Mouse (Mus musculus): ENCODE measurements around the gene Ccr4. TPM values are rescaled to one million over a fixed set of nuclear protein-coding genes. Genes with fewer than 3 reads are reported as not detected.

Gene Ccr4
- 88.6 and 94.5 TPM in 2 replicates for polyA plus RNA-seq (2012; rRNA removed)

DNA sequence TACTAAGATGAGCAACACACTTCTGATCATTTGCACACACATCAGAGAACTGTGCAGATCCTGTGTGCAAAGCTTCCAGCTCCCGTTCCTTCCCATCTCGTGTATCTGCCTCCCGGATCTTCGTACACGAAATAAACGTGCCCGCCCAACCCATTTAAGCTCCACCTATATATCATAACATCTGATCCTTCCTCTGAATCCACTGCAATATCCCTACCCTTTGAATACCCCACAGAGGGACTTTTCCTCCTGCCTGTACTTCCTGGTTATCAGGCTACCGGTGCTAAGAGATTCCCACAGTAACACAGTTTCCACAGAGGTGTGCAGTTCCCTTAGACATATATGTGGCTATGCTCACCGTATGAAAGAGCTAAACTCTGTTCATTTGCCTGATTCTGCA, at the start of gene Ccr4:
TSS of gene Ccr4 (minus strand) at position 101 of the 400 bp plus-strand sequence.
- Histone ChIP-seq H3K27ac (ENCODE audit: control insufficient read depth, insufficient read depth, low read length) (no peak within 1 kb of the TSS), H3K36me3 (ENCODE audit: control insufficient read depth, insufficient read depth, low read length) (no peaks in the 10 kb centered on the region), H3K4me3 (ENCODE audit: control insufficient read depth, insufficient read depth, low read length) (no peak within 1 kb of the TSS), H3K4me1 (replicated peaks; ENCODE audit: control insufficient read depth, insufficient read depth, low read length) (peaks cover 11% of the 10 kb centered on the region), H3K27me3 (ENCODE audit: control insufficient read depth, insufficient read depth, low read length) (no peaks in the 10 kb centered on the region)
- no peak for TF ChIP-seq POLR2A (IDR thresholded peaks at IDR 0.05; ENCODE audit: control insufficient read depth, extremely low read depth, insufficient read depth, low read length, poor library complexity)
- no peak for TF ChIP-seq CTCF (IDR thresholded peaks at IDR 0.05; ENCODE audit: borderline replicate concordance, control insufficient read depth, extremely low read depth, insufficient read depth, low read length, poor library complexity)
- no peak for DNase-seq
- 94% methylated on average over 9 of the region's 9 CpGs for WGBS

DNA sequence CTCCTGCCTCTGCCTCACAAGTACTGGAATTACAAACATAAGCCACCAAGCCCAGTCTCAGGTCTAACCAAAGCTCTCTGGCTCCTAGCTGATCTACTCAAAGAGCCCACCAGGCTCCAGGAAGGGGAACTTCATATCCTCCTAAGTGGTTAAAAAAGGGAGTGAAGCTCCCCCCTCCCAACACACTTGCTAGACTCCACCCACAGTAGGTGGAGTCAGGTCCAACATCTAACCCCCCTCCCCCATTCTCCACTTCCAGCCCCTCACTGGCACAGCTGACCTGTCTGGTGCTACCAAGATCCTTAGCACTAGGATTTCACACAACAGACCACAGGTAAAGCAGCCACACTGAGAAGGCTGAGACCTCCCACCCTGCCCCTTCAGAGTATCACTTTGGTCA, 49.1 kb upstream of the Ccr4 start:
- Histone ChIP-seq H3K4me3 (ENCODE audit: control insufficient read depth, insufficient read depth, low read length) (no peak overlapping the region), H3K4me1 (replicated peaks; ENCODE audit: control insufficient read depth, insufficient read depth, low read length) (peaks cover 7% of the 10 kb centered on the region; the same call in 1 of the 2 replicates), H3K27me3 (ENCODE audit: control insufficient read depth, insufficient read depth, low read length) (peaks cover 3% of the 10 kb centered on the region; the same call in 1 of the 2 replicates), H3K36me3 (ENCODE audit: control insufficient read depth, insufficient read depth, low read length) (no peaks in the 10 kb centered on the region), H3K27ac (ENCODE audit: control insufficient read depth, insufficient read depth, low read length) (no peak overlapping the region)
- DNase-seq, result no peak
- TF ChIP-seq POLR2A (IDR thresholded peaks at IDR 0.05; ENCODE audit: control insufficient read depth, extremely low read depth, insufficient read depth, low read length, poor library complexity), result no peak
- TF ChIP-seq CTCF (IDR thresholded peaks at IDR 0.05; ENCODE audit: borderline replicate concordance, control insufficient read depth, extremely low read depth, insufficient read depth, low read length, poor library complexity), result no peak

DNA sequence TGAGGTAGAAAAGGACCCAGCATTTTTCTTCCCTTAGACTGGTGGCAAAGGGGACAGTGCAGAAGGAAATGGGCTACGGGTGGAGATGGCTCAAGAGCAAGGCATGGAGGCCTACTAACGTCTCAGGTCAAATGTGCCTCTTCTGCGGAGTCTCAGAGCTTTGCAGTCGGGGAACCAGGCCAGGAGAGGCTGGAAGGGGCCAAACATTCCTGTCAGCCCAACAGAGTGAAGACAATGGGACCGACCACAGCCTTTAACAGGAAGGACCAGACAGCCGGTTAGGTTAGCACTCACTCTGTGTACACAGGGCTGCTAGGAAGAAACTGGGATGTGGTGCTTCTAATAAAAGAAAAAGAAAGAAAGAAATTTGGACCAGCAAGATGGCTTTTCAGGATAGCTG, 45.3 kb upstream of the Ccr4 start:
- no peak overlapping the region for H3K4me3 ChIP-seq (ENCODE audit: control insufficient read depth, insufficient read depth, low read length)
- no peak for TF ChIP-seq CTCF (IDR thresholded peaks at IDR 0.05; ENCODE audit: borderline replicate concordance, control insufficient read depth, extremely low read depth, insufficient read depth, low read length, poor library complexity)
- TF ChIP-seq POLR2A (IDR thresholded peaks at IDR 0.05; ENCODE audit: control insufficient read depth, extremely low read depth, insufficient read depth, low read length, poor library complexity), result no peak
- DNase-seq, result no peak
- no peaks in the 10 kb centered on the region for H3K27me3 ChIP-seq (ENCODE audit: control insufficient read depth, insufficient read depth, low read length)
- no peaks in the 10 kb centered on the region for H3K36me3 ChIP-seq (ENCODE audit: control insufficient read depth, insufficient read depth, low read length)
- 97% methylated on average over 6 of the region's 6 CpGs for WGBS
- H3K27ac ChIP-seq (ENCODE audit: control insufficient read depth, insufficient read depth, low read length), result no peak overlapping the region
- H3K4me1 ChIP-seq (replicated peaks; ENCODE audit: control insufficient read depth, insufficient read depth, low read length), result peaks cover 36% of the 10 kb centered on the region

DNA sequence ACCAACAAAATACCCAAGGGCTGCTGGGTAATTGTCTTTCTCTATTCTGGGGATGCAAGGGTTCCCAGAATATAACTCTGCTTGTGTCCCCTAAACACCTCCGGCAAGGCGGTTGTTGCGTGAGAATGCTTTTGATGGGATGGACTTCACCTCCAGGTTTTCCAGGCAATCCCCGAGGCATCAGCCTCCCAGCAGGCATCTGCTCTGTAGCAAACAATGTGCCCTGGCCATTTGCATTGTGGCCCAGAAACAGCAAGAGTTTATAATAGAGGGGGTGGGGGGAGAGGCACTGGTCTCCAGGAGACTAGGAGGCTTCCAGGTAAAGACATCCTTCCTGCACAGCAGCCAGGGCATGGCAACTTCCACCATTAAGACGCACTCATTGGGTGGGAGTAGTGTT, 44.4 kb upstream of the Ccr4 start:
- Histone ChIP-seq H3K4me3 (ENCODE audit: control insufficient read depth, insufficient read depth, low read length) (no peak overlapping the region), H3K4me1 (replicated peaks; ENCODE audit: control insufficient read depth, insufficient read depth, low read length) (peaks cover 42% of the 10 kb centered on the region), H3K36me3 (ENCODE audit: control insufficient read depth, insufficient read depth, low read length) (no peaks in the 10 kb centered on the region), H3K27me3 (ENCODE audit: control insufficient read depth, insufficient read depth, low read length) (no peaks in the 10 kb centered on the region), H3K27ac (ENCODE audit: control insufficient read depth, insufficient read depth, low read length) (no peak overlapping the region)
- TF ChIP-seq POLR2A (IDR thresholded peaks at IDR 0.05; ENCODE audit: control insufficient read depth, extremely low read depth, insufficient read depth, low read length, poor library complexity), result no peak
- TF ChIP-seq CTCF (IDR thresholded peaks at IDR 0.05; ENCODE audit: borderline replicate concordance, control insufficient read depth, extremely low read depth, insufficient read depth, low read length, poor library complexity), result no peak
- WGBS, result 98% methylated on average over 5 of the region's 5 CpGs
- DNase-seq, result no peak

DNA sequence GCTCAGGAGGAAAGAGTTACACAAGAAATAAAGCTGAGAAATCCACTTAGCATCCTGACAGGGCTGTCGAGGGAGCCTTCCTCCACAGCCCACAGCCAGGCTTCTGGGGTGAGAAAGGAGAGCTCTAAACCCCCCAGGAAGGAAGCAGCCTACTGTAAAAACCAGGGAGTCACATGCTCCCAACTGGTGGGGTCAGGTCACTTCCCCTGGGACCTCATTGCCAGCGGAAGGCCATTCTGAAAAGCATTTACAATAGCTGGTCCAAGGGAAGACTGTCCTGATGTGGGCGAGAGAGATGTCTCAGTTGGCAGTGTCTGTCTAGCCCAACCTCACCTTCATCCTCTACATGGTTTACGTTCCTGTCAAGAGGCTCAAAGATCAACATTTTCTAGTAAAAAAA, 43.8 kb upstream of the Ccr4 start:
- Histone ChIP-seq H3K4me1 (replicated peaks; ENCODE audit: control insufficient read depth, insufficient read depth, low read length) (peaks cover 42% of the 10 kb centered on the region), H3K36me3 (ENCODE audit: control insufficient read depth, insufficient read depth, low read length) (no peaks in the 10 kb centered on the region), H3K27ac (ENCODE audit: control insufficient read depth, insufficient read depth, low read length) (no peak overlapping the region), H3K4me3 (ENCODE audit: control insufficient read depth, insufficient read depth, low read length) (no peak overlapping the region), H3K27me3 (ENCODE audit: control insufficient read depth, insufficient read depth, low read length) (no peaks in the 10 kb centered on the region)
- 70% methylated on average over 4 of the region's 4 CpGs for WGBS
- no peak for DNase-seq
- TF ChIP-seq POLR2A (IDR thresholded peaks at IDR 0.05; ENCODE audit: control insufficient read depth, extremely low read depth, insufficient read depth, low read length, poor library complexity) (no peak), CTCF (IDR thresholded peaks at IDR 0.05; ENCODE audit: borderline replicate concordance, control insufficient read depth, extremely low read depth, insufficient read depth, low read length, poor library complexity) (no peak)

DNA sequence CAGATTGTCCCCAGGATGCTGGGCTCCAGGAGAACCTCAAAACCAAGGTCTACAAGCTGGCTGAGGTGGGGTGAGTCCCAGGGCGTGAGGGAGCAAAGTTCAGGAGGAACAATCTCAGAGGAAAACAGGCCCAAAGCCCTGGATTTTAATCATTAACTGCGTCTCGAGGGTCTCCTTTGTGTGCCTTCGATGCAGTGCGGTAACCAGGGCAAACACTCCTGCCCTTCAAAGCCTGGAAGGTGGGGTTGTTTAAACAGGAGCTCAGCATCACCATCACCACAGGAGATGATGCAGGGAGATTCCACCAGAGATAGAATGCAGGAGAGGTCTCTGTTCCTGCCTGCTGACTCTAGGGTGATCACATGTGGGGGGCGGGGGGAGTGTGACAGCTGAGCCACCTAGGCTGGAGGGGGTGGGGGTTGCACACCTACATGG, 42.9 kb upstream of the Ccr4 start:
- 46% methylated on average over 6 of the region's 6 CpGs for WGBS
- no peaks in the 10 kb centered on the region for H3K27me3 ChIP-seq (ENCODE audit: control insufficient read depth, insufficient read depth, low read length)
- peaks cover 42% of the 10 kb centered on the region for H3K4me1 ChIP-seq (replicated peaks; ENCODE audit: control insufficient read depth, insufficient read depth, low read length)

DNA sequence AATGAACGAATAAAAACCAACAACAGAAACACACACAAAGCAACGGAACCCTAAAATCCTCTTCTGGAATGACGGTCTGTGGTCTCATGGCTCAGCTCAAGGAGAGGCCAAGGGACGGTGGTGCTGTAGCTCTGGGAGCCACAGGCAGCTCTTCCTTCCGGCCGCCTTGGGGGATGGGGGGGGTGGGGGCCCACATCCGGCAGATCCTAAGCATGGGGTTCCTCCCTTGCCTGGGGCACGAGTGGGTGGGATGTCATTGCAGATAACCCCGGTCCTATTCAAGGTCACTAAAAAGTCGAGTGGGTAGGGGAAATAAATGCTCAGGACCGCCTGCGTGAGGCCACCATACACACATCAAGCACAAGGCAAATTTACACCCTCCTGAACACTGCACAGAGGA, 42.0 kb upstream of the Ccr4 start:
- Histone ChIP-seq H3K27me3 (ENCODE audit: control insufficient read depth, insufficient read depth, low read length) (no peaks in the 10 kb centered on the region), H3K36me3 (ENCODE audit: control insufficient read depth, insufficient read depth, low read length) (no peaks in the 10 kb centered on the region), H3K4me1 (replicated peaks; ENCODE audit: control insufficient read depth, insufficient read depth, low read length) (peaks cover 38% of the 10 kb centered on the region), H3K4me3 (ENCODE audit: control insufficient read depth, insufficient read depth, low read length) (no peak overlapping the region), H3K27ac (ENCODE audit: control insufficient read depth, insufficient read depth, low read length) (no peak overlapping the region)
- TF ChIP-seq CTCF (IDR thresholded peaks at IDR 0.05; ENCODE audit: borderline replicate concordance, control insufficient read depth, extremely low read depth, insufficient read depth, low read length, poor library complexity), result no peak
- TF ChIP-seq POLR2A (IDR thresholded peaks at IDR 0.05; ENCODE audit: control insufficient read depth, extremely low read depth, insufficient read depth, low read length, poor library complexity), result no peak
- peak; percentile 33 for DNase-seq
- 24% methylated on average over 12 of the region's 12 CpGs for WGBS

More for the DNA sequence above, 42.9 kb upstream of the Ccr4 start:
- no peaks in the 10 kb centered on the region for H3K36me3 ChIP-seq (ENCODE audit: control insufficient read depth, insufficient read depth, low read length)
- H3K27ac ChIP-seq (ENCODE audit: control insufficient read depth, insufficient read depth, low read length), result no peak overlapping the region
- no peak for DNase-seq
- TF ChIP-seq CTCF (IDR thresholded peaks at IDR 0.05; ENCODE audit: borderline replicate concordance, control insufficient read depth, extremely low read depth, insufficient read depth, low read length, poor library complexity), result no peak
- no peak for TF ChIP-seq POLR2A (IDR thresholded peaks at IDR 0.05; ENCODE audit: control insufficient read depth, extremely low read depth, insufficient read depth, low read length, poor library complexity)
- H3K4me3 ChIP-seq (ENCODE audit: control insufficient read depth, insufficient read depth, low read length), result no peak overlapping the region
